Mouse (Mus musculus) intestine, embryonic 14.5 days (tissue): Measurements from ENCODE around the gene Zc3h14. TPM values are rescaled to one million over a fixed set of nuclear protein-coding genes. Genes with fewer than 3 reads are reported as not detected.

ENCODE experiments used
- ATAC-seq: fragments of 200-750 bp; cut with Nextera tagmentation; replicated peaks from 2 replicates; pipeline ENCODE4 v1.8.0; 2017; ENCODE audit warnings: low read depth, moderate number of reproducible peaks, moderate TSS enrichment, moderate library complexity; ENCODE audit not compliant: low FRiP score, low TSS enrichment
- DNase-seq: peaks from one replicate; pipeline ENCODE4 v3.0.0-alpha.2; 2018; ENCODE audit warnings: low spot score
- H3K27ac ChIP-seq: fragments of 300-500 bp; sonication (generic); 2 replicates; pipeline ENCODE4 v1.5.1; 2014; ENCODE audit warnings: low read depth, mild to moderate bottlenecking, control low read depth
- H3K27me3 ChIP-seq: fragments of 300-500 bp; sonication (generic); replicated peaks from 2 replicates; pipeline ENCODE4 v1.6.1; 2014; ENCODE audit warnings: low read length, control low read depth; ENCODE audit not compliant: control insufficient read depth, insufficient read depth
- H3K36me3 ChIP-seq: fragments of 300-500 bp; sonication (generic); 2 replicates; pipeline ENCODE4 v1.6.1; 2014; ENCODE audit warnings: low read length, control low read depth; ENCODE audit not compliant: control insufficient read depth, insufficient read depth
- H3K4me1 ChIP-seq: fragments of 300-500 bp; sonication (generic); replicated peaks from 2 replicates; pipeline ENCODE4 v1.6.1; 2014; ENCODE audit warnings: low read length, control low read depth, mixed read lengths; ENCODE audit not compliant: control insufficient read depth, insufficient read depth
- H3K4me2 ChIP-seq: fragments of 300-500 bp; sonication (generic); 2 replicates; pipeline ENCODE4 v1.6.1; 2014; ENCODE audit warnings: low read length
- H3K4me3 ChIP-seq: fragments of 300-500 bp; sonication (generic); 2 replicates; pipeline ENCODE4 v1.5.1; 2014; ENCODE audit warnings: low read depth, low read length, control low read depth, mixed read lengths
- H3K9ac ChIP-seq: fragments of 300-500 bp; sonication (generic); 2 replicates; pipeline ENCODE4 v1.6.1; 2014; ENCODE audit warnings: mild to moderate bottlenecking, low read length
- H3K9me3 ChIP-seq: fragments of 300-500 bp; sonication (generic); 2 replicates; pipeline ENCODE4 v1.6.1; 2016; ENCODE audit warnings: low read length, control low read depth; ENCODE audit not compliant: control insufficient read depth
- WGBS: fragments of 180-500 bp; shearing (Covaris S2); extraction: QIAGEN DNeasy Blood & Tissue Kit; methylation state at CpG from one replicate; pipeline ENCODE4 v1.1.7; 2014; 5-methylcytosine and 5-hydroxymethylcytosine counted together
- polyA plus RNA-seq: library from polyadenylated mRNA; unstranded; fragments of >200 nt; fragmentation: Nextera tagmentation; extraction: Ambion mirVana; gene quantifications from 2 replicates; pipeline ENCODE4 v1.2.1, GENCODE M21; 2014

Gene Zc3h14
- polyA plus RNA-seq, 1 experiment from 2014 or later: 115 TPM

DNA sequence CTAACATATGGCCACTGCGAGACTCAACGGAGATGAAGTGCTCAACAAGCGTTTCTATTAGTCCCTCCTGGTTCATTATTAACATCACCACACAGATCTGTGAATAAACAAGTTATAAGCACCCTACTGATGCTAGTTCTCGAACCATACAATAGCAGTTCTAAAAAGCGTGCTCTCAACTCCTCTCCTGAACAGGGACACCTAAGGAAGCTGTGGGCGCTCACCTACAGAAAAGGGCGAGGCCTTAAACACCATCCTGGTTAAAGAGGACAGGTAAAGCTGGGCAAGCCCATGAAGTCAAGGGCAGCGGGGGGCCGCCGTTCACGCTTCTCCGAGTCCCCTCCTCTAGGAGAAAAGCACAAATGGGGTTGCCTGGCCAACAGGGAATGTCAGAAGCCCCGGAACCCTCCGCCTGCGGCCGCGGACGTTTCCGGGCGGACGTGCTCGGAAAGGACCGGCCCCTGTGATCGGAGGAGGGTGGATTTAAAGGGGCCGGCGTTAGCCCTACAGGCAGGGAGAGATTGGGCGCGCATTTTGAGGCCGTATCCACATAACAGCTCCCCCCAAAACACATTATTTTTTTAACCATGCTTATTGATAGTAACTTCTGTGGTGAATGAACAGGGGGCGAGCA is 12.4 kb upstream of the Zc3h14 start:
- DNase-seq: peak; percentile 93

DNA sequence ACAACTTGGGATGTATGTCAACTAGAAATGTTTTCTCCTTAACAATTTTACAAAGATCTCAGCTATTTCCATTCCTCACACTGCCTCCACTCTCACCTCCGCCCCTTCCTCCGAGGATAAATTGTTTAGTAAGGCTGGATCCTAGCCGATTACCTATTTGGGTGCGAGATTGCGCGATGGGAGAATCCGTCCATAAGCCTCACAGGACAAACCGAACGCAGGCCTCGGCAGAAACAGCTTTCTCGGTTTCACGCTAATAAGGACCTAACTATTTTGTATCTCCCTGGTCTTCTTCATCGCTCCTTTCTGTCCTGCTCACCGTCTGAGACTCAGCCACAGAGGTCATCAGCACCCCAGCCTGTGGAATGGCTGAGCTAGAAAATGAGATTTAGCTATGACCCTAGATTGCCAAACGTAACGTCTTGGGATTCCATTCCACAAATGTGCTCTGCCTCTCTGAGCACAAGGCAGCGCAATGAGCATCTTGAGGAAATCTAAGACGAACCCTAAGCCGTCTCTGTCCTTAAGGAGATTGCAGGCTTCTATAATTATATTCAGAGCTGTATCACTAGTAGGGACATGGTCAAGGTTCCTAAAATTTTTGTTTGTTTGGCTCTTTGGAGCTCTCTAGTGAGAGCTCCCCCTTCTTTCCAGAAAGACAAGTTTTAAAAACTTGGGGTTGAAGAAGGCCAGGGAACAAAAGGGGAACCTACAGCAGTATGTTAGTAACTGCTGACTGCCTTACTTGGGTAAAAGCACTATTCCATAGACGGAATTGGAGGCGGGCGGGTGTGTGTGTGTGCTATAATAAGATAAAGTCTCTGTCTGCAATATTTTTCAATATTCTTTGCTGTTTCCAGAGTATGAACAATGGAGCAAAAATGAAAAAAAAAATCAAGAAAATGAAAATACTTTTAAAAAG is 11.6 kb upstream of the Zc3h14 start:
- H3K4me3 ChIP-seq: peak overlapping the region; percentile 76
- peak overlapping the region; percentile 85 for H3K4me2 ChIP-seq
- peaks cover 21% of the 10 kb centered on the region for H3K4me1 ChIP-seq
- 11% methylated on average over 22 of the region's 22 CpGs for WGBS
- peak; percentile 10; the same call in 1 of the 2 replicates for ATAC-seq
- DNase-seq: no peak
- H3K36me3 ChIP-seq: peaks cover 8% of the 10 kb centered on the region; the same call in 1 of the 2 replicates
- H3K9ac ChIP-seq: peak overlapping the region; percentile 68
- no peaks in the 10 kb centered on the region for H3K27me3 ChIP-seq
- no peaks in the 10 kb centered on the region for H3K9me3 ChIP-seq
- H3K27ac ChIP-seq: peak overlapping the region; percentile 43; the same call in 1 of the 2 replicates

More for the DNA sequence above, 12.4 kb upstream of the Zc3h14 start:
- ATAC-seq: peak; percentile 85
- Histone ChIP-seq H3K4me3 (peak overlapping the region; percentile 76), H3K9ac (peak overlapping the region; percentile 68), H3K36me3 (peaks cover 8% of the 10 kb centered on the region; the same call in 1 of the 2 replicates), H3K4me2 (peak overlapping the region; percentile 85), H3K27ac (peak overlapping the region; percentile 43; the same call in 1 of the 2 replicates), H3K27me3 (no peaks in the 10 kb centered on the region), H3K9me3 (no peaks in the 10 kb centered on the region), H3K4me1 (peaks cover 21% of the 10 kb centered on the region)
- WGBS: 2% methylated on average over 30 of the region's 30 CpGs

DNA sequence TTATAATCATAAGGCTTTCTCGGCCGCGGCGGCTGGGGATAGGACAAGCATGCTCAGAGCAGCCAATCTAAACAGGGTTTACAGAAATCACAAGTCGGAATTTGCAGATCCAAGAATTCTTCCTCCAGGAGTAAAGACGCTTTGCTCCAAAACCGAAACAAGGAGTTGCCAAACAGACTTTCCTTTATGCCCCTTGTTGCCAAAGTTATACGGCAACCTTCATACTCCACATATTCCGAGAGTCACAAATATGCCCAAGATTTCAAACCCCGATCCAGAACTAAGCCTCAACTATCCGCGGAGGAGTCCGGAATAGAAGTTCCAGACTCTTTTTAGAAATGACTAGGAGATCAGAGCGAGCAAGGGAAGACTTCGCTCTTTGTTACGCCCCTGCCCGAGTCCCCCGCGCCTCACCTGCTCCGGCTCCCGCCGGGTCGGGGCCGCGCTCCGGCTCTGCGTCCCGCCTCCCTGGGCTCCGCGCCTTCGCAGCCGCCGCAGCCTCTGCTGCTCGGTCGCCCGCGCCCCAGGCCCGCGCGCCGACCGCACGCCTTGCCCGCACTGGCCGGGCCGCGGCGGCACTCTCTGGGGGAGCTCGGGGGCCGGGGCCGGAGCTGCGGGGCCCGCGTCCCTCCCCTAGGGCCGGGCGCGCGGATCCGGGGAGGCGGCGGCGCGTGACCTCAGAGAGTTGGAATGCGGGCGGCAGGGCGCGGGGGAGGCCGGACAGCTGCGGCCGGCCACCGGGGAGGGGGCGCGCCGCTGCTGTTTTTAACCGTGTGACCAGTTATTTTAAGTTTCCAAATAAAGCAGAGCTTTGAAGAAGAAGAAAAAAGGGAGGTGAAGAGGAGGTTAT is 9.6 kb upstream of the Zc3h14 start, which contains the start of gene Ptpn21:
Gene Ptpn21, minus strand, starts transcription at position 455 of the 850 bp plus-strand sequence.
- peak within 1 kb of the TSS; percentile 90 for H3K27ac ChIP-seq
- ATAC-seq: peak; percentile 73

DNA sequence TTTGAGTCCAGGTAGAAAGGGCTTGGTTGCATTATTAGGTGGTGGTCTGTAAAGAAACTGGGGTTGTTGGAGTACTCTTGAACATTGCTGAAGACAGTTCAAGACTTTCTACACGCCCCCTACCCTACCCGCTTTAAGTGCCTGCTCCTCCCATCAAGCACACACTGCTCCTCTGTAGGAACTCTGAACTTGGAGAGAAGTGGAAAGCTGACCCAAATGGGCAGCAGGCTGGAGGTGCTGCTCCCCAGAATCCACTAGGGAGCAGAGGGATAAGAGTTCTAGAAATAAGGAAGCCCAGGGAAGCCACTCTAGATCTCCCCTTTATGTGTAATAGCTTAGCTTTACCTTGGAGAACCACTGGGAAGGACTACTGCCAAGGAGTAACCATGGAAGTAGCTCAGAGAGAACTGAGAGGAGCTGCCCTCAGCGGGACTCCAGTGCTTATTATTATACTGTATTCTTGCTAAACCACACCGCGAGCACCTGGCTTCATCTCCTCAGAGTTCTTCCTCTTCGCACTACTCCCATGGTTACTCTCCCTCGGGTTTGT is 8.9 kb upstream of the Zc3h14 start:
- peak overlapping the region; percentile 89 for H3K9ac ChIP-seq
- ATAC-seq (peak; percentile 41), DNase-seq (peak; percentile 66)
- no peaks in the 10 kb centered on the region for H3K36me3 ChIP-seq
- H3K4me1 ChIP-seq: peaks cover 21% of the 10 kb centered on the region
- H3K27me3 ChIP-seq: no peaks in the 10 kb centered on the region
- H3K4me2 ChIP-seq: peak overlapping the region; percentile 68
- WGBS: 12% methylated on average over 7 of the region's 7 CpGs
- peak overlapping the region; percentile 64 for H3K4me3 ChIP-seq
- peak overlapping the region; percentile 90 for H3K27ac ChIP-seq
- no peaks in the 10 kb centered on the region for H3K9me3 ChIP-seq

More for the DNA sequence above, 9.6 kb upstream of the Zc3h14 start, which contains the start of gene Ptpn21:
- Histone ChIP-seq H3K27me3 (no peaks in the 10 kb centered on the region), H3K4me3 (peak within 1 kb of the TSS; percentile 64), H3K9me3 (no peaks in the 10 kb centered on the region), H3K4me1 (peaks cover 21% of the 10 kb centered on the region), H3K4me2 (peak within 1 kb of the TSS; percentile 68), H3K9ac (peak within 1 kb of the TSS; percentile 89), H3K36me3 (no peaks in the 10 kb centered on the region)
- peak; percentile 78 for DNase-seq
- WGBS: under 1% methylated on average over 75 of the region's 75 CpGs

DNA sequence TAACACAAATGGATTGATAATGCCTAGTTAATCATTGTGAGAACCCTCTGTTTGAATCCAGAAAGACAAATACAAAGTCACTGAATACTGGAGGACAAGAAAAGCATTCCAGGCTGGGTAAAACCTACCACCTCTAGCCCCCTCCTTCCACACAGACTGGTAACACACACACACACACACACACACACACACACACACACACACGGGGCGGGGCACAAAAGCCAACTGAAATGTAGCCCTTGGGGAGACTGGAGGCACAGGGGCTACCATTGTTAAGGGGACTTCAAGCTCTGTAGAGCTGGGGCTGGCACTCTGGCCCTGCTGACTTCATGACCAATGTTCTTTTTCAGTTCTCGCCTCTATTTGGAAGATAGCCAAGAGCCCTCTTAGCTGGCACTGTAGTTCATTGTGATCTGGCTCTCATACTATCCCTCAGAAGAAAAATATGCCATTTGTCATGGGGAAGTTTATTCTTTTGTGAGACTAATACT is 5.7 kb upstream of the Zc3h14 start:
- Histone ChIP-seq H3K36me3 (no peaks in the 10 kb centered on the region), H3K9ac (no peak overlapping the region), H3K4me3 (no peak overlapping the region), H3K4me1 (peaks cover 7% of the 10 kb centered on the region; the same call in 1 of the 2 replicates), H3K27ac (no peak overlapping the region), H3K27me3 (no peaks in the 10 kb centered on the region), H3K4me2 (no peak overlapping the region), H3K9me3 (no peaks in the 10 kb centered on the region)
- DNase-seq: no peak
- WGBS: 51% methylated on average over 3 of the region's 3 CpGs
- peak; percentile 42; the same call in 1 of the 2 replicates for ATAC-seq

DNA sequence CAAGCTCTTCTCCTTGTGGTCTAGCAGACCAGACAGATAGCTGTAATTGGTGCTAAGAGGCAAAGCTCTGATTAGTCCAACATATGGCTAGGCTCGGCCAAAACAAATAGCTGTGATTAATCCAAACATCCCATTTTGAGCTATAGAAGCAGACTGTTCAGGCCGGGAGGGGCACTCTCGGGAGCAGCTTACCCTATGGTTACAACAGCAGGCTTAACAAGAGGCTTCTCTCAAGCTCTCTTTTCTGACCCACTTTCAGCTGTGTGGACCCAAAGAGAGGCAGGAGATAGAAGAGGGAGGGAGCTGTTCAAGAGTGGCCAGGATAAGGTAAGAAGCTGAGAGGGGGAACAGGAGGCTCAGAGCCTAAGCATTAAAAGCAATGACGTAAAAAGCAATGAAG is 1.1 kb upstream of the Zc3h14 start:
- H3K27me3 ChIP-seq: no peaks in the 10 kb centered on the region
- H3K4me2 ChIP-seq: no peak overlapping the region
- no peak overlapping the region for H3K4me3 ChIP-seq
- ATAC-seq (no peak), DNase-seq (no peak)
- H3K9ac ChIP-seq: no peak overlapping the region
- 53% methylated on average over 4 of the region's 4 CpGs for WGBS
- no peak overlapping the region for H3K27ac ChIP-seq
- H3K36me3 ChIP-seq: 0 out of 2 replicates have a peak, but pooled peaks cover 4% of the 10 kb centered on the region
- peaks cover 10% of the 10 kb centered on the region for H3K4me1 ChIP-seq
- H3K9me3 ChIP-seq: no peaks in the 10 kb centered on the region

DNA sequence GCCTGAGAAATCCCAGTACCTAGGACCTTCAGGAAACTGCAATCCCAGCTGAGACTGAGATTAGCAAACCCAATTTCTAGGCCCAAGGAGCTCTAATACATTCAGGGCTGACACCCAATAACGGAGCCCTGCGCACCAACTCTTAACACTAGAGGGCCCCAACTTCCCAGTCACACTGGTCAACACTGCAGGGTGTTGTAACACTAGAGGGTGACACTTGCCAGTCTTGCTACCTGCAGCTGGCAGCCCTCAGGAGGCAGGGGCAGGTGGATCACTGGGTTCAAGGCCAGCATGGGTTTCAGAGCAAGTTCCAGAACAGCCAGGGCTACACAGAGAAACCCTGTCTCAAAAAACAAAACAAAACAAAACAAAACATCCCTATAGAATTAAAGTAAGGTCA is 633 bp upstream of the Zc3h14 start:
- H3K27ac ChIP-seq: no peak overlapping the region
- ATAC-seq: peak; percentile 55
- WGBS: 31% methylated on average over 2 of the region's 2 CpGs

More for the DNA sequence above, 633 bp upstream of the Zc3h14 start:
- H3K9ac ChIP-seq: no peak overlapping the region
- 0 out of 2 replicates have a peak, but pooled peaks cover 8% of the 10 kb centered on the region for H3K36me3 ChIP-seq
- H3K9me3 ChIP-seq: no peaks in the 10 kb centered on the region
- H3K4me3 ChIP-seq: no peak overlapping the region
- H3K27me3 ChIP-seq: no peaks in the 10 kb centered on the region
- peaks cover 10% of the 10 kb centered on the region for H3K4me1 ChIP-seq
- DNase-seq: peak; percentile 59
- H3K4me2 ChIP-seq: no peak overlapping the region; the same call in 1 of the 2 replicates
